Mouse (Mus musculus): ENCODE measurements at regions not wholly inside any gene's neighbourhood (a gene's known extent, or its start where the extent isn't known, plus 50 kb on each side); places are given as distances from the start of the nearest gene placed in this dataset.

DNA sequence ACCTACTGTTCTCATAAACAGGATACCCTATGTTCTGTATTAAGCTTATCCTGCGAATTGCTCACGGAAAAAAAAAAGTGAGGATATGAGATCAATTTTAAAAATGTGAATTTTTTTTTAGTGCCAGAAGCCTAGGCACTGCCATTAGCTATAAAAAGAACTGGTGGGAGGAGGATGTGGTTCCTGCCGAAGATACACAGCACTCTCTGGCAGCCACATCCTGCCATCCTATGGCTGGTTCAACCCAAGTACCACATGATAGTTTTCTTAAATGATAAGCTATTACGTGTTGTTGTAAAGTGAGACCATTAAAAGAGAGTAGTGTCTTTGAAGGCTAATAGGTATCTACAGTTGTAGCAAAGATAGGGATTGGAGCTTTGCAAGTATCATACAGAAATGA lies 58.2 kb upstream of the Ppp3ca start:
- WGBS = 27% methylated on average over 4 of the region's 4 CpGs
- TF ChIP-seq POLR2A (IDR thresholded peaks at IDR 0.05; ENCODE audit: borderline replicate concordance, control insufficient read depth, low read depth, low read length) = no peak
- TF ChIP-seq CTCF (IDR thresholded peaks at IDR 0.05; ENCODE audit: control insufficient read depth, insufficient read depth, low read length) = no peak
- H3K4me1 ChIP-seq (ENCODE audit: control insufficient read depth, insufficient read depth, low read length) = no peaks in the 10 kb centered on the region
- H3K27ac ChIP-seq (ENCODE audit: control insufficient read depth, insufficient read depth, low read depth, low read length, poor library complexity) = no peak overlapping the region
- H3K4me3 ChIP-seq (replicated peaks; ENCODE audit: control insufficient read depth, low read depth, low read length) = no peak overlapping the region

DNA sequence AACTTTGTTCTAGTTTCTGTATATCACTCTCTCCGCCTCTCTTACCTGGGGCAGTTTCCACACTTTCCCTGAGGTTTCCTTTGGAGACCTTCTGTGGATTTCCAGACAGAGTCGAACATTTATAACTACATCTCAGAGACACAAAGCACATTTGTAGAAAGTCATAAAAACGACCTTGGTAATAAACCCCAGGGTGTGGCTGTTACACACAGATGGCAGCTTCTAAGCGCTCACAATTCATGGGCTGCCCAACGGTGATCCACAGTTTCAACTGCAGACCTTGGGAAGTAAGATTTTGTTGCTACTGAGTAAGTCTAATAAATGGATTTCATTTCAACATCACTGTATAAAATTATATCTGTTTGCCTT lies 59.4 kb upstream of the Ppp3ca start:
- no peak overlapping the region for H3K4me3 ChIP-seq (replicated peaks; ENCODE audit: control insufficient read depth, low read depth, low read length)
- WGBS = 65% methylated on average over 5 of the region's 5 CpGs

DNA sequence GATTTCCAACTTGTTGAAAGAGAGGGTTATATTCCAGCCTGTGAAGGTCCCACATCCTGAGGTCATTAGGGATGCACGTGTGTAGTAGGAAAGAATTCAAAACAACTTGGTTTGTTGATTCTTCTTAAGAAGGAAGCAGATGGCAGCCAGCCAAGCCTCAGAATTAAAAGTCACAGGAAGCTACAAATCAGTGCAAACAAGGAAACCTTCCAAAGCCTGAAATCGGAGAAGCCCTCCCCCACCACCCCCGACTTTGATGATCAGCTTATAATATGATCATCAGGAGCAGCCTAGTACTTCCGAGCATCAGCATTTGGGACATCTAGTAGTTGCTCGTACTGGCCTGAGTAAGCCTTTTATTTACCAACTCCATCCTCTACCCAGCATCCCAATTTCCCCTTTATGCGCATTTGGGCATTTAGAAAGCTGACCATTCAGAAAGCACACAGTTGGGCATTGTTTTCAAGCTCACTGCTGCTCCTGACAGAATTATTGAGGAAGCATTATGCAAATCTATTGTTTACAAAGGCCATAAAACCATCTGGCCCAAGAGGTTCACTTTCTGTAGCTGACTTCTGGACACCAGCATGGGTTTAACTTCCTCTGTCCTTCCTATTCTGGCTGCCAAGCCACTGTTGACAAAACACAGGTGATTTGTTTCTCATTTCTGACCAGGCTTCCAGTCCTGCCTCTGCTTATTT lies 59.9 kb upstream of the Ppp3ca start:
- Histone ChIP-seq H3K4me1 (ENCODE audit: control insufficient read depth, insufficient read depth, low read length) (no peaks in the 10 kb centered on the region; the same call in 1 of the 2 replicates), H3K27ac (ENCODE audit: control insufficient read depth, insufficient read depth, low read depth, low read length, poor library complexity) (no peak overlapping the region), H3K4me3 (replicated peaks; ENCODE audit: control insufficient read depth, low read depth, low read length) (no peak overlapping the region)
- TF ChIP-seq POLR2A (IDR thresholded peaks at IDR 0.05; ENCODE audit: borderline replicate concordance, control insufficient read depth, low read depth, low read length) = no peak
- TF ChIP-seq CTCF (IDR thresholded peaks at IDR 0.05; ENCODE audit: control insufficient read depth, insufficient read depth, low read length) = no peak
- 31% methylated on average over 6 of the region's 6 CpGs for WGBS

More for the DNA sequence above, 59.4 kb upstream of the Ppp3ca start:
- no peak overlapping the region for H3K27ac ChIP-seq (ENCODE audit: control insufficient read depth, insufficient read depth, low read depth, low read length, poor library complexity)
- TF ChIP-seq POLR2A (IDR thresholded peaks at IDR 0.05; ENCODE audit: borderline replicate concordance, control insufficient read depth, low read depth, low read length) (no peak), CTCF (IDR thresholded peaks at IDR 0.05; ENCODE audit: control insufficient read depth, insufficient read depth, low read length) (no peak)
- no peaks in the 10 kb centered on the region; the same call in 1 of the 2 replicates for H3K4me1 ChIP-seq (ENCODE audit: control insufficient read depth, insufficient read depth, low read length)

DNA sequence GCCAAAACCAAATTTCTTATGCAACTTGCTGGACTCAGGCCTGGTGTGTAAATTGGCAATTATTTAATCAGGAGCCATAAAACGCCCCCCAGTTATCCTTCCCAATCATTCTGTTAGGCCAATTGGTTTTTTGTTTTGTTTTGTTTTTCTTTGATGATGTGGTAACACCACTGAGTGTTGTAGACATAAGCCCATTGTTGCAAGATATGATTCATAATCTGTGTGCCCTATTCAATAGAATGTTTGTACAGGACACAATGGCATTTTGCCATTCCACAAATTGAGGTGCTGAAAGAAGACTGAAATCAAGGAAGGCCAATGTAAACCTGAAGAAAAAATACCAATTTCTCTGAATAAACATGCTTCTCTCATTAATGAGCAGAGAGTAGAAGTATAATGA lies 68.2 kb upstream of the Ppp3ca start:
- no peak overlapping the region for H3K27ac ChIP-seq (ENCODE audit: control insufficient read depth, insufficient read depth, low read depth, low read length, poor library complexity)
- no peaks in the 10 kb centered on the region; the same call in 1 of the 2 replicates for H3K4me1 ChIP-seq (ENCODE audit: control insufficient read depth, insufficient read depth, low read length)
- H3K4me3 ChIP-seq (replicated peaks; ENCODE audit: control insufficient read depth, low read depth, low read length) = no peak overlapping the region
- TF ChIP-seq POLR2A (IDR thresholded peaks at IDR 0.05; ENCODE audit: borderline replicate concordance, control insufficient read depth, low read depth, low read length) (no peak), CTCF (IDR thresholded peaks at IDR 0.05; ENCODE audit: control insufficient read depth, insufficient read depth, low read length) (no peak)
- 69% methylated on average over 1 of the region's 1 CpGs for WGBS

DNA sequence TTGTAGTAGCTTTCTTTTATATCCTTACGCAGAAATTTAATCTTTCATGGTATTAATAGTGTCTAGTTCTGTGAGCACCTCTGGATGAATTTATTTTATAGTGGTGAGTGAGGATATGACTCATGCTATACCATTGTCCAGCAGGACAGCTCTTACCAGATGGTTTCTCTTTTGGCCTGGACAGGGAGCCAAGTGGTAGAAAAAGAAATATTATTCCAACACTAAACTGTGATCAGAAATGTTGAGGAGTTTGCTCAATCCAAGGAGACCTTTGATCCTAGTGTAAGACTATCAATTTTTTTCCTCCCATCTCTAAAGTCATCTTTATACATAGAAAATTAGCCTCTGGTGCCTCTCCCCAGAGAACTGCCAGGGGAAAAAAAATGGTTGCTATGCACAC lies 86.0 kb upstream of the Ppp3ca start:
- no peak for TF ChIP-seq POLR2A (IDR thresholded peaks at IDR 0.05; ENCODE audit: borderline replicate concordance, control insufficient read depth, low read depth, low read length)
- TF ChIP-seq CTCF (IDR thresholded peaks at IDR 0.05; ENCODE audit: control insufficient read depth, insufficient read depth, low read length) = no peak
- H3K4me1 ChIP-seq (ENCODE audit: control insufficient read depth, insufficient read depth, low read length) = no peaks in the 10 kb centered on the region
- 83% methylated on average over 1 of the region's 1 CpGs for WGBS

DNA sequence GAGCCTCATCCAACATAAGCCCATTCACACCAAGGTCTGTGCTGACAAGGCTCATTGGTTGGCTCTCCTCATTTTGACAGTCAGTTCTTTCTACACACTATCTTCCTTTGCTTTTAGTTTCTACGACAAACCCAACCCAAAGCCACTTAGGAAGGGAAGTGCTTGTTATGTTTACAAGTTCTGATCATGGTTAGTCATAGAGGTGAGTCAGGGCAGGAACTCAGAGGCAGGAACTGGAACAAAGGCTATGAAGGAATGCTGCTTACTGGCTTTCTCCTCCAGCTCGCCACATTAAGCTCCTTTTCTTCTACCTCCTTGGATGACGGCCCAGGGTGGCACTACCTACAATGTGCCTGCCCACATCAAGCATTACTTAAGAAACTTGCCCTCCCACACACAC lies 91.9 kb upstream of the Ppp3ca start:
- no peak for TF ChIP-seq CTCF (IDR thresholded peaks at IDR 0.05; ENCODE audit: control insufficient read depth, insufficient read depth, low read length)
- no peak for TF ChIP-seq POLR2A (IDR thresholded peaks at IDR 0.05; ENCODE audit: borderline replicate concordance, control insufficient read depth, low read depth, low read length)
- Histone ChIP-seq H3K27ac (ENCODE audit: control insufficient read depth, insufficient read depth, low read depth, low read length, poor library complexity) (no peak overlapping the region), H3K4me1 (ENCODE audit: control insufficient read depth, insufficient read depth, low read length) (no peaks in the 10 kb centered on the region), H3K4me3 (replicated peaks; ENCODE audit: control insufficient read depth, low read depth, low read length) (no peak overlapping the region)
- WGBS = 68% methylated on average over 3 of the region's 3 CpGs

More for the DNA sequence above, 86.0 kb upstream of the Ppp3ca start:
- H3K27ac ChIP-seq (ENCODE audit: control insufficient read depth, insufficient read depth, low read depth, low read length, poor library complexity) = no peak overlapping the region
- no peak overlapping the region for H3K4me3 ChIP-seq (replicated peaks; ENCODE audit: control insufficient read depth, low read depth, low read length)

DNA sequence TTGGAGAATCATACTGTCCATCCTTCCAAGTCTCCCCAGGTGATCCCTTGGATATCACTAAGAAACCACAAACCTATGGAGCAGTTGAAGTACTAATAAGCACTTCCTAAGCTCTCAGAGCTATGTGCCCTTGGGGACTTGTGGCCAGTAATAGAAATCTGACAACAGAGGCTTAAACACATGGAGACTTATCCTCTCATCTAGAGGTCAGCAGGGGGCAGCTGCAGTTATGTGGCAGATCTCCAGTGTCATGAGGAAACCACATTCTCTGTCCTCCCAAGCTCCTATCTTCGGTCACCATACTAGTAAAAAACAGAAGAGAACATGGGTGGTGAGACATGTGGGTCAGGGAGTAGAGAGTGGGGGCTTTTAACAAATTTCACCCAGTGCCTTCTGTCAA lies 99.4 kb upstream of the Ppp3ca start:
- Histone ChIP-seq H3K4me1 (ENCODE audit: control insufficient read depth, insufficient read depth, low read length) (no peaks in the 10 kb centered on the region), H3K4me3 (replicated peaks; ENCODE audit: control insufficient read depth, low read depth, low read length) (no peak overlapping the region), H3K27ac (ENCODE audit: control insufficient read depth, insufficient read depth, low read depth, low read length, poor library complexity) (no peak overlapping the region)
- WGBS = 10% methylated on average over 1 of the region's 1 CpGs
- TF ChIP-seq POLR2A (IDR thresholded peaks at IDR 0.05; ENCODE audit: borderline replicate concordance, control insufficient read depth, low read depth, low read length) (no peak), CTCF (IDR thresholded peaks at IDR 0.05; ENCODE audit: control insufficient read depth, insufficient read depth, low read length) (no peak)

DNA sequence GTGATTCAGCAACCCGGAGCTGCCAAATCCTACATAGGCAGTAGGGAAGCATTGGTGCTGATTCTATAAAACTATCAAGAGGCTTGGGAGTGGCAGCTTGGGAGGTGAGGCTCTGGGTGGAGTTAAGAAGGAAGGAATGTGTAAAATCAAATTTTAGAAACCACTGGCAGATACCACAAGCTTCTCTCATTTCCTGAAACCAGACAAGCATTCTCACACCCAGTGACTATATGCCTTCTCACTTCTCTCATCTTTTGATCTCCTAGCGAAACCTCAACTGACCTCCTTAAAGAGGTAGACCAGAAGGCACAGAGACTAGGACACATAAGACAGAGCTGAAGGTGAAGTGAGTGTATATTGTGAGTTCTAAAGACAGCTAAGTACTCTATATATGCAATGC lies 113.4 kb upstream of the Ppp3ca start:
- 64% methylated on average over 2 of the region's 2 CpGs for WGBS
- Histone ChIP-seq H3K4me1 (ENCODE audit: control insufficient read depth, insufficient read depth, low read length) (no peaks in the 10 kb centered on the region), H3K27ac (ENCODE audit: control insufficient read depth, insufficient read depth, low read depth, low read length, poor library complexity) (no peak overlapping the region), H3K4me3 (replicated peaks; ENCODE audit: control insufficient read depth, low read depth, low read length) (no peak overlapping the region)
- TF ChIP-seq POLR2A (IDR thresholded peaks at IDR 0.05; ENCODE audit: borderline replicate concordance, control insufficient read depth, low read depth, low read length) (no peak), CTCF (IDR thresholded peaks at IDR 0.05; ENCODE audit: control insufficient read depth, insufficient read depth, low read length) (no peak)

DNA sequence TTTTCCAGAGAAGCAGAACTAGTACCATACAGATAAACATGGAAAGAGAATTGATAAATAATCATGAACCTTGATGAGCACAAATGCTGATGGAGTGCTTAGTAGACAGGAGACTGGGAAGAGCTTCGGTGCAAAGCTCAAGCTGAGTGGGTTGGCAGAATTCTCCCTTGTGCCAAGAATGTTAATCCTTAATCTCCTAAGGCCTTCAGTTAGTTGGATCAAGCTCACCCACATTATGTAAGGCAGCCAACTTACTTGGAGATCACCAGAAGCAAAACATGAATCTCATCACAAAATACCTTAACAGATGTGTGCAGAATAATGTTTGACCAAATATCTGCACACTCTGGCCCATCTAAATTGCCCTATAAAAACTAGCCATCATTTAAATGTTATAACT lies 120.5 kb upstream of the Ppp3ca start:
- Histone ChIP-seq H3K27ac (ENCODE audit: control insufficient read depth, insufficient read depth, low read depth, low read length, poor library complexity) (no peak overlapping the region), H3K4me1 (ENCODE audit: control insufficient read depth, insufficient read depth, low read length) (no peaks in the 10 kb centered on the region), H3K4me3 (replicated peaks; ENCODE audit: control insufficient read depth, low read depth, low read length) (no peak overlapping the region)
- WGBS = 90% methylated on average over 1 of the region's 1 CpGs
- no peak for TF ChIP-seq CTCF (IDR thresholded peaks at IDR 0.05; ENCODE audit: control insufficient read depth, insufficient read depth, low read length)

Measured in bone marrow, adult 2 months (tissue).